In genomic region chr14:33096462-33096861, GRCm38 (mm10) we compare ENCODE assay signal across 29 mouse cellular contexts.
DNase-seq lines count a peak whose midpoint lies in the region; ATAC-seq and TF ChIP-seq lines count a peak whose summit lies in the region.
"Had no signal": no experiment of that assay in that cellular context is flagged by ENCODE, and none has a peak within 500 bp of the region (broad histone marks: within the 10 kb centered on the region; RNA-seq: fewer than 3 reads in every experiment).

No protein-coding gene starts in this region.

- no peak overlapping the region for H3K4me3 ChIP-seq in left cerebral cortex, adult 2 months
- H3K4me3 ChIP-seq in layer of hippocampus, adult 2 months: no peak overlapping the region
- H3K4me3 ChIP-seq: embryonic facial prominence, embryonic 10.5 days; embryonic facial prominence, embryonic 13.5 days; erythroblast, embryonic 14.5 days; forebrain, embryonic 12.5 days; forebrain, embryonic 15.5 days; heart, adult 2 months; heart, embryonic 10.5 days; heart, embryonic 13.5 days had no signal

- ATAC-seq in frontal cortex, adult (ENCODE audit: low TSS enrichment): peak; percentile 73
- ATAC-seq: activated CD4-positive, CD25-positive, alpha-beta regulatory T cell, adult 4 months; forebrain, embryonic 15.5 days; hindbrain, postnatal 0 days had no signal

- intact Hi-C loops in left cerebral cortex, postnatal 25 days (cut with DNase I): no loop called here
- intact Hi-C loops in left cerebral cortex, adult 2 months (cut with DNase I): no loop called here

- DNase-seq in frontal cortex, postnatal 10 days (ENCODE audit: low spot score in 2 of 2): no peak
- peak; percentile 12 to 65 for DNase-seq in left cerebral cortex, postnatal 25 days (ENCODE audit: low spot score in 2 of 2)
- DNase-seq in left cerebral cortex, adult 2 months (ENCODE audit: extremely low spot score in 1 of 2, low spot score in 2 of 2): no peak
- peak; percentile 28 to 32 for DNase-seq in right cerebral cortex, adult 2 months (ENCODE audit: low spot score in 2 of 2)
- no peak for DNase-seq in right cerebral cortex, postnatal 4 days
- DNase-seq in layer of hippocampus, adult 2 months (ENCODE audit: low spot score in 2 of 2): no peak
- no peak for DNase-seq in cerebellum, adult 18-20 months
- DNase-seq: adrenal gland, adult 8-10 months; adrenal gland, postnatal 25 days; cerebellum, adult 2 months; cerebellum, adult 9-11 months; cerebellum, postnatal 36 days; embryo, embryonic 11 days; gastrocnemius, postnatal 10 days; gastrocnemius, postnatal 36 days; heart, adult 2 months; heart, postnatal 14 days; heart, postnatal 4 days had no signal

- TF ChIP-seq CTCF in left cerebral cortex, adult 2 months (IDR thresholded peaks at IDR 0.05): no peak
- TF ChIP-seq CTCF in layer of hippocampus, adult 2 months (conservative IDR thresholded peaks at IDR 0.05): no peak

- H3K27ac ChIP-seq in left cerebral cortex, adult 2 months: no peak overlapping the region; the same call in 1 of the 2 replicates
- no peak overlapping the region for H3K27ac ChIP-seq in layer of hippocampus, adult 2 months
- H3K27ac ChIP-seq: embryonic facial prominence, embryonic 10.5 days; embryonic facial prominence, embryonic 13.5 days; forebrain, embryonic 12.5 days; forebrain, embryonic 15.5 days; heart, adult 2 months; heart, embryonic 10.5 days; heart, embryonic 13.5 days; hindbrain, embryonic 14.5 days; hindbrain, postnatal 0 days had no signal

Comparison
In these comparisons a context has a peak if more than half of its experiments do, and no peak if none do; other contexts are left out.
1. DNase-seq: peak in left cerebral cortex, postnatal 25 days (2 of 2) and right cerebral cortex, adult 2 months (2 of 2); none in frontal cortex, postnatal 10 days (0 of 2), left cerebral cortex, adult 2 months (0 of 2), right cerebral cortex, postnatal 4 days (single experiment), layer of hippocampus, adult 2 months (0 of 2) and cerebellum, adult 18-20 months (0 of 2).